Comparison of ENCODE assay signal across 33 mouse cellular contexts in the genomic region with DNA sequence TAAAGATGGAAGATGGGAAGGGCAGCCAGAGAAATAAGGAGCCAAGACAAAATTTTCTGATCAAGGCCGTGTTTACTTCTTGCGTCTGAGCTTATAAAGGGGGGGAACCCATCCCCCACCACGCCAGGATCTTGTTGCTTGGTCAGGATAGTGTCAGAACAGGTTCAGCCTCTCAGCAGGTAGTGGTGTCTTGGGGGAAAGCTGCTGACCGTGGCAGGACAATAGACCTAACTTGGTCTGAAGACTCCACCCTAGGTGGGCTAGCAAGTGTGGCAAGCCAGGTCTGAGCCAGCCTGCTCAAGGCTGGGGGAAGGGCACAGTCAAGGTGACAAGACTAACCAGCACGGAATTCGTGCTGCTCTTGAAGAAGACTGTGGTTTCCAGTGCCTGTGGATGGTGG. TPM values are rescaled to one million over a fixed set of nuclear protein-coding genes. Genes with fewer than 3 reads are reported as not detected.
DNase-seq lines count a peak whose midpoint lies in the region; ATAC-seq and TF ChIP-seq lines count a peak whose summit lies in the region.
"Had no signal": no experiment of that assay in that cellular context is flagged by ENCODE, and none has a peak within 500 bp of the region (broad histone marks: within the 10 kb centered on the region; RNA-seq: fewer than 3 reads in every experiment).

No protein-coding gene starts in this region.

- TF ChIP-seq POLR2A in MEL (IDR thresholded peaks at IDR 0.05; ENCODE audit: control insufficient read depth in 1 of 2, insufficient read depth in 1 of 2, low read depth in 1 of 2, low read length in 2 of 2, poor library complexity in 1 of 2): no peak

- no peaks in the 10 kb centered on the region; a peak in 1 of 4 replicates for H3K36me3 ChIP-seq in MEL (ENCODE audit: control insufficient read depth in 1 of 2, insufficient read depth in 2 of 2, low read length in 2 of 2)
- no peaks in the 10 kb centered on the region for H3K36me3 ChIP-seq in intestine, embryonic 15.5 days
- no peaks in the 10 kb centered on the region for H3K36me3 ChIP-seq in midbrain, embryonic 13.5 days
- H3K36me3 ChIP-seq in midbrain, embryonic 15.5 days (replicated peaks): no peaks in the 10 kb centered on the region
- H3K36me3 ChIP-seq: forebrain, embryonic 15.5 days had no signal

- no peak overlapping the region for H3K4me2 ChIP-seq in intestine, embryonic 15.5 days (replicated peaks)
- H3K4me2 ChIP-seq in midbrain, embryonic 13.5 days (replicated peaks): no peak overlapping the region
- H3K4me2 ChIP-seq in midbrain, embryonic 15.5 days: no peak overlapping the region
- H3K4me2 ChIP-seq: embryonic facial prominence, embryonic 13.5 days; forebrain, embryonic 12.5 days; forebrain, embryonic 15.5 days; heart, embryonic 11.5 days; hindbrain, embryonic 13.5 days had no signal

- TF ChIP-seq CTCF in MEL (IDR thresholded peaks at IDR 0.05 in 2 of 3, conservative IDR thresholded peaks at IDR 0.05 in 1 of 3; ENCODE audit: control insufficient read depth in 1 of 3, insufficient read depth in 1 of 3, low read depth in 2 of 3, low read length in 3 of 3, poor library complexity in 1 of 3, severe bottlenecking in 1 of 3): no peak

- no peaks in the 10 kb centered on the region for H3K9me3 ChIP-seq in MEL (replicated peaks; ENCODE audit: insufficient read depth, low read length)
- H3K9me3 ChIP-seq in intestine, embryonic 15.5 days: no peaks in the 10 kb centered on the region
- H3K9me3 ChIP-seq in midbrain, embryonic 13.5 days: no peaks in the 10 kb centered on the region
- H3K9me3 ChIP-seq in midbrain, embryonic 15.5 days: no peaks in the 10 kb centered on the region
- H3K9me3 ChIP-seq: embryonic facial prominence, embryonic 10.5 days; embryonic facial prominence, embryonic 13.5 days; forebrain, embryonic 12.5 days; forebrain, embryonic 15.5 days; hindbrain, embryonic 10.5 days; hindbrain, embryonic 13.5 days had no signal

- no peak for TF ChIP-seq EP300 in MEL (IDR thresholded peaks at IDR 0.05; ENCODE audit: low read depth in 1 of 2, low read length in 2 of 2)

- no peak overlapping the region for H3K9ac ChIP-seq in MEL (ENCODE audit: control insufficient read depth, low read depth, low read length, poor library complexity, severe bottlenecking)
- H3K9ac ChIP-seq in intestine, embryonic 15.5 days: no peak overlapping the region
- H3K9ac ChIP-seq in midbrain, embryonic 13.5 days (replicated peaks): no peak overlapping the region
- H3K9ac ChIP-seq in midbrain, embryonic 15.5 days: no peak overlapping the region
- H3K9ac ChIP-seq: embryonic facial prominence, embryonic 13.5 days; forebrain, embryonic 12.5 days; forebrain, embryonic 15.5 days; hindbrain, embryonic 13.5 days had no signal

- no peak overlapping the region for H3K4me3 ChIP-seq in MEL (ENCODE audit: control insufficient read depth in 1 of 2, insufficient read depth in 1 of 2, low read depth in 2 of 2, low read length in 2 of 2)
- no peak overlapping the region for H3K4me3 ChIP-seq in intestine, embryonic 15.5 days (replicated peaks)
- H3K4me3 ChIP-seq in midbrain, embryonic 13.5 days (replicated peaks): no peak overlapping the region
- no peak overlapping the region for H3K4me3 ChIP-seq in midbrain, embryonic 15.5 days
- H3K4me3 ChIP-seq: embryonic facial prominence, embryonic 10.5 days; embryonic facial prominence, embryonic 13.5 days; erythroblast, embryonic 14.5 days; forebrain, embryonic 12.5 days; forebrain, embryonic 15.5 days; heart, adult 2 months; hindbrain, embryonic 10.5 days; hindbrain, embryonic 13.5 days had no signal

- DNase-seq in ES-CJ7 (ENCODE audit: low read depth, low spot score) (peak; percentile 84), MEL (ENCODE audit: low read depth, low spot score) (no peak)
- DNase-seq in yolk sac, embryonic 10.5 days (ENCODE audit: low spot score): peak; percentile 42
- no peak for DNase-seq in adrenal gland, postnatal 36 days
- DNase-seq: adrenal gland, postnatal 10 days; cerebellum, adult 11-12 months; cerebellum, adult 8-10 months; cerebellum, postnatal 10 days; cerebellum, postnatal 36 days; embryo, embryonic 11 days; gastrocnemius, postnatal 10 days; gastrocnemius, postnatal 36 days; heart, adult 2 months; heart, postnatal 36 days; kidney, adult 11 months; kidney, adult 8-10 months had no signal

- no peak for ATAC-seq in intestine, embryonic 15.5 days
- ATAC-seq in midbrain, embryonic 13.5 days: no peak
- ATAC-seq in midbrain, embryonic 15.5 days (replicated peaks): no peak
- ATAC-seq: CD4-positive, CD25-positive, alpha-beta regulatory T cell, adult 4 months; forebrain, embryonic 15.5 days; hindbrain, embryonic 16.5 days had no signal

- peaks cover 3 to 8% of the 10 kb centered on the region in 2 experiments; a peak in 2 of 4 replicates for H3K4me1 ChIP-seq in MEL (ENCODE audit: control insufficient read depth in 1 of 2, insufficient read depth in 2 of 2, low read length in 2 of 2)
- peaks cover 11% of the 10 kb centered on the region for H3K4me1 ChIP-seq in intestine, embryonic 15.5 days (replicated peaks)
- H3K4me1 ChIP-seq in midbrain, embryonic 13.5 days (replicated peaks): peaks cover 20% of the 10 kb centered on the region
- H3K4me1 ChIP-seq in midbrain, embryonic 15.5 days: peaks cover 11% of the 10 kb centered on the region

- 38% methylated on average over 6 of the region's 6 CpGs for WGBS in intestine, embryonic 15.5 days
- WGBS in midbrain, embryonic 13.5 days: 37% methylated on average over 6 of the region's 6 CpGs
- WGBS in midbrain, embryonic 15.5 days: 34% methylated on average over 6 of the region's 6 CpGs

- H3K27me3 ChIP-seq in MEL (ENCODE audit: control insufficient read depth in 1 of 2, insufficient read depth in 2 of 2, low read length in 2 of 2): no peaks in the 10 kb centered on the region
- no peaks in the 10 kb centered on the region for H3K27me3 ChIP-seq in intestine, embryonic 15.5 days (replicated peaks)
- peaks cover 2% of the 10 kb centered on the region; the same call in 1 of the 2 replicates for H3K27me3 ChIP-seq in midbrain, embryonic 13.5 days
- no peaks in the 10 kb centered on the region for H3K27me3 ChIP-seq in midbrain, embryonic 15.5 days (replicated peaks)
- H3K27me3 ChIP-seq: forebrain, embryonic 15.5 days had no signal

- no peak for TF ChIP-seq RAD21 in MEL (IDR thresholded peaks at IDR 0.05; ENCODE audit: low read depth, low read length)

- peaks cover 8% of the 10 kb centered on the region for H3K79me2 ChIP-seq in MEL (ENCODE audit: control insufficient read depth, insufficient read depth, low read length, poor library complexity)

- H3K27ac ChIP-seq in MEL (ENCODE audit: control insufficient read depth, low read depth, low read length): no peak overlapping the region
- H3K27ac ChIP-seq in intestine, embryonic 15.5 days: peak overlapping the region; percentile 40
- no peak overlapping the region for H3K27ac ChIP-seq in midbrain, embryonic 13.5 days
- H3K27ac ChIP-seq in midbrain, embryonic 15.5 days: no peak overlapping the region
- H3K27ac ChIP-seq: embryonic facial prominence, embryonic 10.5 days; embryonic facial prominence, embryonic 13.5 days; forebrain, embryonic 12.5 days; forebrain, embryonic 15.5 days; heart, adult 2 months; hindbrain, embryonic 10.5 days; hindbrain, embryonic 13.5 days had no signal

TF ChIP-seq in MEL, 35 proteins besides CTCF, POLR2A, EP300 and RAD21 (continues in another document):
- TF ChIP-seq CHD2 (IDR thresholded peaks at IDR 0.05; ENCODE audit: low read length): 0 out of 2 replicates have a peak, but pooled peaks have one; percentile 28
- no peak for TF ChIP-seq E2F4 (IDR thresholded peaks at IDR 0.05; ENCODE audit: borderline replicate concordance, low read depth, low read length)
- no peak for TF ChIP-seq MAFK (IDR thresholded peaks at IDR 0.05; ENCODE audit: borderline replicate concordance, low read depth, low read length)
- no peak for TF ChIP-seq ELF1 (IDR thresholded peaks at IDR 0.05; ENCODE audit: low read depth, low read length)
- TF ChIP-seq TAL1 (IDR thresholded peaks at IDR 0.05; ENCODE audit: low read length): no peak

RNA-seq across cellular contexts. Expression of a gene that starts 4.7 kb away (rescaled TPM):
- total RNA-seq in MEL (2012; rRNA removed): 80.2 and 103 TPM in 2 replicates
- 100 to 1,000 TPM in 1 of 2 experiments, not detected in 1; 146 TPM for polyA plus RNA-seq in MEL (2012; ENCODE audit: insufficient read depth in 1 of 2, insufficient read length in 2 of 2, low read depth in 1 of 2, low replicate concordance in 2 of 2, missing spikeins in 1 of 2)
- 88.6 and 90.0 TPM in 2 replicates for polyA plus RNA-seq in intestine, embryonic 15.5 days (2015; fragmentation: Nextera tagmentation; extraction: Ambion mirVana)
- 79.4 and 88.3 TPM in 2 replicates for polyA plus RNA-seq in midbrain, embryonic 13.5 days (2015; fragmentation: Nextera tagmentation; extraction: Ambion mirVana)
- 84.2 and 85.7 TPM in 2 replicates for polyA plus RNA-seq in midbrain, embryonic 15.5 days (2015; fragmentation: Nextera tagmentation; extraction: Ambion mirVana)
- 10 to 100 TPM; 50.3 to 59.1 TPM for total RNA-seq in adrenal gland, postnatal 36 days (2021)

RNA-seq across cellular contexts. Expression of a gene that starts 25.8 kb away (rescaled TPM):
- total RNA-seq in MEL (2012; rRNA removed): 5.8 and 15.6 TPM in 2 replicates
- 10 to 100 TPM in 1 of 2 experiments, not detected in 1; 17.4 TPM for polyA plus RNA-seq in MEL (2012; ENCODE audit: insufficient read depth in 1 of 2, insufficient read length in 2 of 2, low read depth in 1 of 2, low replicate concordance in 2 of 2, missing spikeins in 1 of 2)
- 39.0 and 49.8 TPM in 2 replicates for polyA plus RNA-seq in intestine, embryonic 15.5 days (2015; fragmentation: Nextera tagmentation; extraction: Ambion mirVana)
- polyA plus RNA-seq in midbrain, embryonic 13.5 days (2015; fragmentation: Nextera tagmentation; extraction: Ambion mirVana): 0.42 and 0.64 TPM in 2 replicates
- 0.66 and 0.96 TPM in 2 replicates for polyA plus RNA-seq in midbrain, embryonic 15.5 days (2015; fragmentation: Nextera tagmentation; extraction: Ambion mirVana)
- total RNA-seq in adrenal gland, postnatal 36 days (2021): 10 to 100 TPM; 43.2 to 67.9 TPM

RNA-seq across cellular contexts. Expression of a gene that starts 26.6 kb away (rescaled TPM):
- not detected in 2 replicates for total RNA-seq in MEL (2012; rRNA removed)
- not detected for polyA plus RNA-seq in MEL (2012; ENCODE audit: insufficient read depth in 1 of 2, insufficient read length in 2 of 2, low read depth in 1 of 2, low replicate concordance in 2 of 2, missing spikeins in 1 of 2)
- polyA plus RNA-seq in intestine, embryonic 15.5 days (2015; fragmentation: Nextera tagmentation; extraction: Ambion mirVana): 0.29 and 0.90 TPM in 2 replicates
- polyA plus RNA-seq in midbrain, embryonic 13.5 days (2015; fragmentation: Nextera tagmentation; extraction: Ambion mirVana): 0.22 and 0.24 TPM in 2 replicates
- 0.41 and 0.48 TPM in 2 replicates for polyA plus RNA-seq in midbrain, embryonic 15.5 days (2015; fragmentation: Nextera tagmentation; extraction: Ambion mirVana)
- 1 to 10 TPM; 2.7 to 4.3 TPM for total RNA-seq in adrenal gland, postnatal 36 days (2021)
- total RNA-seq: gastrocnemius, adult 18-20 months; gastrocnemius, postnatal 36 days; granulocyte monocyte progenitor cell, adult 5-6 weeks had no signal
- polyA plus RNA-seq: C2C12; CD4-positive, CD25-positive, alpha-beta regulatory T cell, adult 4 months; erythroblast, embryonic 14.5 days; heart, adult 2 months; heart, postnatal 0 days; hindbrain, embryonic 10.5 days had no signal

RNA-seq across cellular contexts. Expression of a gene that starts 44.3 kb away (rescaled TPM):
- 390 and 421 TPM in 2 replicates for total RNA-seq in MEL (2012; rRNA removed)
- polyA plus RNA-seq in MEL (2012; ENCODE audit: insufficient read depth in 1 of 2, insufficient read length in 2 of 2, low read depth in 1 of 2, low replicate concordance in 2 of 2, missing spikeins in 1 of 2): 100 to 1,000 TPM in 1 of 2 experiments, not detected in 1; 505 TPM
- polyA plus RNA-seq in intestine, embryonic 15.5 days (2015; fragmentation: Nextera tagmentation; extraction: Ambion mirVana): 143 and 157 TPM in 2 replicates
- 185 and 190 TPM in 2 replicates for polyA plus RNA-seq in midbrain, embryonic 13.5 days (2015; fragmentation: Nextera tagmentation; extraction: Ambion mirVana)
- 181 and 198 TPM in 2 replicates for polyA plus RNA-seq in midbrain, embryonic 15.5 days (2015; fragmentation: Nextera tagmentation; extraction: Ambion mirVana)
- total RNA-seq in adrenal gland, postnatal 36 days (2021): 10 to 100 TPM; 73.7 to 78.1 TPM

Comparison
In these comparisons a context has a peak if more than half of its experiments do, and no peak if none do; other contexts are left out.
1. DNase-seq: peak in ES-CJ7 (single experiment) and yolk sac, embryonic 10.5 days (single experiment); none in MEL (single experiment) and adrenal gland, postnatal 36 days (0 of 2).